Mouse (Mus musculus) telencephalon, adult 2 months (tissue): Measurements from ENCODE around the gene Ncbp2.
"Not testable (repeated sequence)": the region's sequence is repeated elsewhere in the genome, so short reads cannot be mapped to it uniquely, and the experiment has no call there.

Experiments used
- DNase-seq: peaks from one replicate; pipeline ENCODE4 v3.0.0-alpha.2; 2011; ENCODE audit warnings: low read depth, low spot score

Gene Ncbp2

DNA sequence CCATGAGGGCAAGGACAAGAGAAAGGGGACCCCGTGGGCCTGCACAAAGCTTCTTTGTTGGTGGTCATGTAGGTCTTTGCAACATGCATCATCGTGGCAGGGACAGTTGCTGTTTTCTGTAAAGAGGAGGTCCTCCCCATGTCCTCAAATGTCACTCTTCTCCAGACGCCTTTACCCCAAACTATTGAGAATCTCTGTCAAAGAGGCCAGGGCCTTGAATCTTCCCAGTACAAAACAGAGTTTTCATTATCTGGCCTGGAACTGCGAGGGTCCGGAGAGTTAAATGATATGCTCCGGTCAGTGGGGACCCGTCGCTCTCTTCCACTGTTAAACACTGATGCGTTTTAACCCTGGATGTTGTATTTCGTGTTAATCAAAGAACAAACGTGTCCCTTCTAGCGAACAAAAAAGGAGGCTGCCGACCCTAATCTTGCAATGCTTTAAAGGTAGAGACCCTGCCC is 13.7 kb upstream of the Ncbp2 start:
- DNase-seq = no peak

DNA sequence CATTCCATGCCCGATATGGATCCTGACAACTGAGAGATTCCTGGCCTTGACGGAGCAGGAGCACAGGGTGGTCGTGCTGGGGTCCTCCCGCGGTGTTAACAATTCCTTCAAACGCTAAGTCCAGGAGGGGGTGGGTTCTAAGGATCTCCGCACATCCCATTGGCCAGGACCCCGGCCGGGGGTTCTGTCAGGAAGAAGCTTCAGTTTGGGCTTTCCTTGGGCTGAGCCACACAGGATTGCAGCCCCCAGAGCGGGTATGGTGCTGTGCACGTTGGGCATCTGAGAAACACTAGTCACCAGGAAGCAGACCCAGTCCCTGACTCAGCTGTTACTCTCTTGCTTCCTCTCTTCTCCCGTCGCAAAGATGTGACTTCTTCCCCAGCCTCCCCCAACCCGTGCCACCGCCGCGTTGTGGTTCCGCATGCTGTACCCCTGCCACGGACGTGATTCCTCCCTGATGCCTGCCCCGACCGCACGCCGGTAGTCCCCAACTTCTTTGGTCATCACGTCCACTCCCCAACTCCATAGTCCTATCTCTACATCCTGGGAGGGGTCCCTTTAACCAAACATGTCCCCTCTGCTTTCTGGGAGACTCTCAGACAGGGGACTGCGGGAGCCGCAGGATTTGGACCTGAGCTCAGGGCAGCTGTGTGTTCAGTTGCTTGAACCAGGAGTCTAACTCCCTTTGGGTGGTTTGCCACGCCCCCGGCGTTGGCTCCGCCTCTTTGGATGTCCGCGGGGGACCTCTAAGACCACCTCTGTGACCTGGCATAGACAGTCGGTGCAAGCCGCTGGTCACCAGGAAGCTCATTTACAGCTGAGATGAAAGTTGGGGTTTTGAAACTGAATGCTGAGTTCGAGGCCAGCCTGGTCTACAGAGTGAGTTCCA is 13.0 kb upstream of the Ncbp2 start:
- DNase-seq = no peak

DNA sequence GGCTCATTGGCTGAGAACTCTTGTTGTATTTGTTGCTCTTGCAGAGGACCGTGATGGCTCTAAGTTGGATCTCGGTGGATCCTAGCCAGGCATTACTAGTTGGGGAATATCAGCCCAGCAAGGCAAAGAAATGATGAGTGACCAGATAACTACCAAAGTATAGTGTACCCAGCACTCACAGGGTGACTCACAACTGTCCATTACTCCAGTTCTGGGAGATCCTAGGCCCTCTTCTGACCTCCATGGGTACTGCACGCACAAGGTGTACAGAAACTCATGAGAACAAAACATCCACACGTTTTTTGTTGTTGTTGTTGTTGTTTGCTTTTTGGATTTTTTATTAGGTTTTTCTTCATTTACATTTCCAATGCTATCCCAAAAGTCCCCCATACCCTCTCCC is 11.7 kb upstream of the Ncbp2 start:
- DNase-seq = no peak

DNA sequence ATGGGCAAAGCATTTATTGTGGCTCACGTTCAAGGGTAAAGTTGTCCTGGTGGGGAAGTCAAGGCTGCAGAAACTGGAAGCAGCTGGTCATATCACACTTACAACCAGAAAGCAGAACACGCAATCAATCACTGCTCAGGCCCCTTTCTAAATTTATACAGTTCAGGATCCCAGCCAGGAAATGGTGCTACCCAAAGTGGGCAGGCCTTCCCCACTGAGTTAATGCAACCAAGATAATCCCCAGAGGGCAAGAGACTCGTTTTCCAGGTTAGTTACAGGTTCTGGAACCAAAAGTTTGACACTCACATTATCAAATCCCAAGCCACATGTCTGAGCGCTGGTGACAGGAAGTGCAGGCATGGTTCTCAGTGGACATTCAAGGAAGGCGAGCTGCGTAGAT is 9.5 kb upstream of the Ncbp2 start:
- no peak for DNase-seq

DNA sequence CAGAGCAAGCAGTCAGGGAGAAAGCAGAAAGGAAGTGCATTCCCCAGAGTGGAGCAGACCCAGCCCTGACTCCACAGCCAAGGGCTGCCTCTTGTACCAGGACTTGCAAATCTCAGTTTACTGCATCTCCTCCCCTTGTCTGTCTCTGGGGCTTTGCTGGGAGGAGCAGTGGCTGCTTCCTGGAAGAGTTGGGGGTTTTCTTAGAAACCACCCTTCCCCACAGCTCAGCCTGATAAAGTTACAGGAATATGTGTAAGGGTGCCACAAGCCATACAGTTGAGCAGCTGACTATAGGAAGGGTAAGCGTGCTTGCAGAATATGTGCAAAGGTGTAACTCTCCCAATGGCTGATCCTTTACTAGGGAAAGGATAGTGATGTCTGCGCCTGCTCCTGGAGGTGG is 7.7 kb upstream of the Ncbp2 start:
- DNase-seq = no peak

DNA sequence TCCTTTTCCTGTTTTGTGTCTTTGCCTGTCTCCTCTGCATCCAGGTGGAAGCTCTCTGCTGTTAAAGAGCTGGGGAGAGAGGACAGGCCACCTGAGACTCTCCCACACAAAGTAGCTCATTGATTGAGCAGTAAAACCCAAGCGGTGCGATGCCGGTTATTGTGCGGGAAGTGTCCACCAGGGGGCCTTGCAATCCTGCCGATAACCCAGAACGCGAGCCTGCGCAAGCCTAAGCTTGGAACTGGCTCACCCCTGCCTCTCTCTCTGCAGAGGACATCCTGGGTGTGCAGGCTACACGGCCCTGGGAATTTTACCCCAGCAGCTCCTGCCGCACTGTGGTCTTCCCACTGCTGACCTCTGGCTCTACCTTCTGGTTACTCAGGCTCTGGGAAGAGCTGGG is 4.3 kb upstream of the Ncbp2 start:
- peak; percentile 50 for DNase-seq

DNA sequence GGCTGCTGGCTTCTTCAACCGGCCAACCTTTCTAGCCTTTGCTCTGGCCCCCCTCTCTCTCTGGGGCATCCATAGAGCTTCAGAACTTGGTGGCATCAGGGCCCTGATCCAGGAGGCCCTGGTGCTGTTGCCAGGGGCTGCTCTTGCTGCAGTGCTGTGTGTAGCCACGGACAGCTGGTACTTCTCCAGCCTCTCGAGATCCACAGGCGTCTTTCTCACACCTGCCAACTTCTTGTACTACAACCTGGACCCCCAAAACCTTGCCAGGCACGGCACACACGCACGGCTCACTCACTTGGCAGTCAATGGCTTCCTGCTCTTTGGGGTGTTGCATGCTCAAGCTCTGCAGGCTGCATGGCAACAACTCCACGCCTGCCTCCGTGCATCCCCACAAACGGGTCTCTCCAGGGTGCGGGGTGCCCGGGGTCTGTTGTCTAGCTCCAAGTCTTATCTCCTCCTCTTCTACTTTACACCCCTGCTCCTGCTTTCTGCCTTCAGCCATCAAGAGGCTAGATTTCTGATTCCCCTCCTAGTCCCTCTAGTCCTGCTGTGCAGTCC is 3.5 kb upstream of the Ncbp2 start:
- no peak for DNase-seq

DNA sequence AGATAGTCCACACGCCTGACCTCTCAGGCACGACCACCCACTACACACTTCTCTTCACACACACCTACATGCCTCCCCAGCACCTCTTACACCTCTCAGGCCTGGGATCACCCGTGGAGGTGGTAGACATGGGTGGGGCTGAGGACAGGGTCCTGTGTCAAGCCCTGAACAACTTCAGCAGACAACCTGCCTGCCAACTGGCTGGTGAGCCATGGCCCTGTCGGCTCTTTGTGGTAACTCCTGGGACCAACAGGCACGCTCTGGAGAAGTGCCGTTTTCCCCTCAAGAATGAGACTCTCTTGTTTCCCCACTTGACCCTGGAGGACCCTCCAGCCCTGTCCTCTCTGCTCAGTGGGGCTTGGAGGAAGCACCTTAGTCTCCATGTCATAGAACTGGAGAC is 2.9 kb upstream of the Ncbp2 start:
- no peak for DNase-seq

DNA sequence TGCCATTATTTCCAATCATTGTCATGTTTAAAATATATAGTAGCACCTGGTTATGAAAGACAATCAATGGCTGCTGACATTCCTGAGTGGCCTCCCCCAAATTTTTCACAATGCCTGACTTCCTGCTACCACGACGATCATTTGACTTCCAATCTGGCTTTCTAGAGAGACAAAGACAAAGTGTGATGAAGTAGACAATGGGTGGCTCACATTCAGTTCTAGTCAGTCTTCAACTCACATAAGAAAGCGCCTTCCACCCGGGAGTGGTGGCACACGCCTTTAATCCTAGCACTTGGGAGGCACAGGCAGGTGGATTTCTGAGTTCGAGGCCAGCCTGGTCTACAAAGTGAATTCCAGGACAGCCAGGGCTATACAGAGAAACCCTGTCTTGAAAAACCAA is 2.3 kb upstream of the Ncbp2 start:
- not testable (repeated sequence) for DNase-seq

DNA sequence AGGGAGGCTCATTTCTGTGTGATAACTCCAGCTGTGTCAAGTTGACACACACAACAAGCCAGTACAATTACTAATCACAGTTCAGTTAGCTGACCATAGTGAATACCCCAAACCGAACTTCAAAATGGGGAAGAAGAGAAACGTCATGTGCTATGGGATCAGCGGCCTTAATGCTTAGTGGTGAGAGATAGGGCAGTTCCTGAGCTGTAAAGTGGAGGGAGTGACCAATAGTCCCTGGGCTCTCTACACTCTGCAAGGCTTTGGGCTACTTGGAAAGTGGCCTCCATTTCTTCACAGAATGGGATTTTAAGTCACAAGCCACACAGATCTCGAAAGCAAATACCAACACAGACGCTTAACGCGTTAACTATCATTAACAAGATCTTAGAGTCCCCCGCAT is 980 bp upstream of the Ncbp2 start:
- no peak for DNase-seq

DNA sequence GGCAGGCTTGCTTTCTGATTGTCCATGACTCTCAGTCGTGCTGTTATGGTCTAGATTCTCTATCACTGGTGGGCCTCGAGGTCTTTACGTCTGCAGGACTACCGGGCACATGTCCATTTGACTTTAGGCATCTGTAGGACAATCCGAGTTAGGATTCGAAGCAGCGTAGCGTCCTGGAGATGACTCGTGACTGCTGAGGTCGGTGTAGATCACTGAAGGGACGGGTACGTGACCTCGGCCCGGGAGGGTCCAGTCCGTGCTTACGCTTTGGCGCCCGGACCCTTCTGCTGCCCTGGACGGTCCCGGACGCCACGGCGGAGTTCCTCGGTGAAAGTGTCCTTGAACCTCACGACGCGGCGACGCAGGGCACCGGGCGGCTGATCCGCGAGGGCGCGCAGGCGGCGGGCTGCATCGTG is 404 bp upstream of the Ncbp2 start:
- no peak for DNase-seq

DNA sequence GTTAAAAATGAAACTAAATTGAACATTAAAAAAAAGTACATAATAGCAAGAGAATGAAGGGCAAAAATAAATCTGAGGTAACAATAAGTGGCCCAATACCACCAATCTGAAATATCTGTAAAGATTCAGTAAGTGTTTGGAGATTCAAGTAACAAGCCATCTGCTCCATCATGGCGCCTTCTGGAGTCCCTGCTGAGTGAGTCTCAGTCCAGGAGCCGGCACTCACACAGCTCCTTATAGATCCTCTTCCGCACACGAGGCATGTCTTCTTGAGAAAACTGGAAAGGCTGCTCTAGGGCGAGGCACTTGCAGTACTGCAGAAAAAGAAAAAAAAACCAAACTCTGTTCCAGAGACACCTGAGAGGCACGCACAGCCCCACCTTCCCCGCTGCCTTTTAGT is 14.9 kb downstream of the Ncbp2 start:
- peak; percentile 33 for DNase-seq

DNA sequence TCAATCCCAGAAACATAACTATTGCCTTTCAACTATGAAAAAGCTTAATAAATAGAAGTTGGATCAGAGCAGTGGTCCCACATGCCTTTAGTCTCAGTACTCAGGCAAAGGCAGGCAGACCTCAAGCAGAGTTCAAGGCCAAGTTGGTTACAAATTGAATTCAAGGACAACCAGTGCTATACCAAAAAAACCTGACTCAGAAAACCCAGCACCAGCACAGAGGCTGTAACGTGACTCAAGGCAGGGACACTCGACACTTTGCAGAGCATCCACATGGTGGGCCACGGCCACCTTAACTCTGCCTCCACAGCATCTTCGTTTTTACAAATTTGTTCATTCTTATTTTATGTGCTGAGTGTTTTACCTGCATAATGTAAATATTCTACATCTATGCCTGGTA is 26.9 kb downstream of the Ncbp2 start:
- no peak for DNase-seq

DNA sequence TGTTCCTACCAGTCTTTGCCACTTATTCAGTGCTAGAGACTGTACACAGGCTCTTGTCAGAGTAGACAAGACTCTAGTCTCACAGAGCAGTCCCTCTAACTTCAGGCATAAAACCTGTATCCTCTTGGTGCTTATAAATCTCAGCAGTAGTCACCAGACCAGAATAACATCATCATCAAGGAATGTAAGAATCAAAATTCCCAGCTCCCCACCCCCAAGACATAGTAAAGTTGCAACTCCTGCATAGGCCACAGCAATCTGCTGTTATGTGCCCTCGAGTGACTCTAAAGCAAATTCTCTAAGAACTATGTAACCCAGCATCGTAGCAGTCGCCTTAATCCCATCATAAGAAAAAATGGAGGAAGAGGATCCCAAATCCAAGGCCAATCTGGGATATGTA is 31.2 kb downstream of the Ncbp2 start:
- DNase-seq = no peak

DNA sequence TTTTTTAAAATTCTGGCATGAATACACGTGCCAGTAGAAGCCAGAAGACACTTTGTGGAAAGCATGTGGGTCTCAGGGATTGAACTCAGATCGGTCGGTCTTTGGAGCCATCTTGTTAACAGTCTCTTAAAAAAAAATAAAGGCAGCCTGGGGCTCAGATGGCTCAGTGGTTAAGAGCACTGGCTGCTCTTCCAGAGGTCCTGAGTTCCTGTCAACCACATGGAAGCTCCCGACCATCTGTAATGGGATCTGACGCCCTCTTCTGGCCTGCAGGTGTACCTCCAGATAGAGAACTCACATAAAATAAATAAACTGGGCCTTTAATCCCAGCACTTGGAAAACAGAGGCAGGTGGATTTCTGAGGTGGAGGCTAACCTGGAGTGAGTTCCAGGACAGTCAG is 32.6 kb downstream of the Ncbp2 start:
- DNase-seq = no peak

DNA sequence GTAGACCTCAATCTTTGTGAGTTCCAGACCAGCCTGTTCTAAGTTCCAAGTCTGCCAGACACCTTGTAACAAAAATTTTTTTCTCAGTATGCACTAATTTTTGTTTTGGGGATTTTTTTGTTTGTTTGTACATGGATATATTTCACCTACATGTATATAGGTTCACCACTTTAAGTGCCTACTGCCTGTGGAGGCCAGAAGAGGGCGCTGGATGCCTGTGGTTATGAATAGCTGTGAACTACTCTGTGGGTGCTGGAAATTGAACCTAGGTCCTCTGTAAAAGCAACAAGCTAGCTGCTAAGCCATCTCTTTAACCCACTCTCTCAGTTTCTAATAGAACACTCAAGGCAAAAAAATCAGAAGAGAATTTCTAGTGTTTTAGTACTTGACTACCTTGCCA is 43.7 kb downstream of the Ncbp2 start:
- no peak for DNase-seq

DNA sequence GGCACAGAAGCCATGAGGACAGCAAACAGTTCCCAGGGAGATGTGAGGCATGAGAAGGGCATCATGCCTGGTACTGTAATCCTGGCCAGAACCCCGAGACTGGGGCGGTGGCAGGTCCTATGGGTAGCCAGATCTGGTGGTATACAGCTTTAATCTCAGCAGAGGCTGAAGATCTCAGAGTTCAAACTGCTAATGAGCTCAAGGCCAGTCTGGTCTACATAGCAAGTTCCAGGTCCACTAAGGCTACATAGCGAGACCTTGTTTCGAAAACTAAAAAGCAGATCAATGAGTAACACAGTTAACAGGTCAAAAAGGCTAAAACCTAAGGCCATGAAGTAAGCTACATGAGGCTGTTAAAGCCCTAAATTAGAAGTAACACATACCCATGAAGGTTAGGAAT is 44.9 kb downstream of the Ncbp2 start:
- no peak for DNase-seq

DNA sequence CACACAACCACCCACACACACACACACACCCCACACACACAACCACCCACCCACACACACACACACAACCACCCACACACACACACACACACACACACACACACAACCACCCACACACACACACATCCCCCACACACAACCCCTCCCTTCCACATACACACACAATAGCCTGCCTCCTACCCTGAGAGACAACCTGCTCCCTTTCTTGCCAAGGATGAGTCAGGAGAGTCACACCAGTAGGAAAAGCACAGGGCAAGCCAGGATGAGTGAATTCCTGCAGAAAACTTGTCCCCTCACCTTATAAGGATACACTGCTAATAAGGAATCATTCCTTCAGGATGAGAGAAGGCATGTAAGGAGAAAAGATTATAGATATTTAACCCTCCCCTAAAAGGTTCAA is 45.6 kb downstream of the Ncbp2 start:
- no peak for DNase-seq

DNA sequence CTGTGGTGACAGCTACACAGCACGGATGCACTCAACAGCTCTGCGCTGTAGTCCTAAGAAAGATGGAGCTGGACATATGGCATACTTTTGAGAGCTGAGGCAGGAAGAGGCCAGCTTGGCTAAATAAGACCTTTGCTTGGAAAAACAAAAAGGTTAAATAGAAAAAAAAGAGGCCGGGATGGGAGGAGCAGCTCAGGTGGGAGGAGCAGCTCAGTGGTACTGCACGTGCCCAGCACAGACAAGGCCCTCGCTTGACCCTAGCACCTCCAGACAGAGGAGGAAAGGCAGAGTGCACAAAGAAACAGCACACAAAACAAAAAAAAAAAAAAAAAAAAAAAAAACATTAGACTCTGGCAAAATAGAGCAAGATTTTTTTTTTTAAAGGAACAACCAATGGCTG is 48.1 kb downstream of the Ncbp2 start:
- DNase-seq = no peak

DNA sequence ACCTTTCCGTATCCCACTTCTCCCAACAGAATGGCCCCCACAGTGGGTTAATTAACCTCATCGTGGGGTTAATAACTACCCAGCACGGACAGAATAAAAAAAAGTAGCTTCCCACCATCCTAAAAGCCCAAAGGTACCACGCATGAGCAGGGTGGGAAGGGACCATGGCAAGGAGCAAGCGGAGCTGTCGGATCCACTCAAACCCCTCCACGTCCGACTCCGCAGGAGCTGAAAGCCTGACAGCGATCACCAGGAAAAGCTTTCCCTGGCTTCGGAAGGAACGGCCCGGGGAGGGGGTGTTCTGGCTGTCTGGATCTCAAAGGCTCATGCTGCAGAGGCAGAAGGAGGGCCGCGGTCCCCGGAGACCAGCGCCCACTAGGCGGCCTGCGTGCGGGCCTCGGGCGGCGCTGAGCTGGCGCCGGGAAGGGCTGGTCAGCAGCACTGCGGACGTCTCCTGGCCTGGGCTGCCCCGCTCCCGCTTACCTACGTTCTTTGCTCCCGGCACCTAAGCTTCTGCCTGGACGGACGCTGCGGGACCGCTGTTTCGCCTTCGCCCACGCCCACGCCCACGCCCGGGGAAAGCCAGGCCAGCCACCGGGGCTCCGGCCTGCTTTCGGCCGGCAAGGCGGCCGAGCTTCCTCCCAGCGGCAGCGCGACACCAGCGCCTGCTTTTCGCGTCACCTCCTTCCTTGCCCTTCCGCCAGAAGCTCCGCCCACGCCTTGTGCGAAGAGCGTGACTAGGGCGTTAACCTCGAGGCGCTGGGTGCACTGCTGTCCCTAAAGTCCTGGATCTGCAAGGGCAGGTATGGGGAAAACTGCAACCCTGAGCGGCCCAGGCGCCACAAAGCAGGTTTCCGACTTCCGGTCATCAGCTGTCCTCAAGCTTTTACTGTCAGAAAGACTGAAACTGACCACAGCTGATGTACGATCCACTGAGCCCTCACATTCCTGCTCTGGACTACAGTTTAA is 54.5 kb downstream of the Ncbp2 start, which contains the start of gene Senp5:
TSS of gene Senp5 (minus strand) at position 779 of the 969 bp plus-strand sequence.
- DNase-seq = peak; percentile 95

DNA sequence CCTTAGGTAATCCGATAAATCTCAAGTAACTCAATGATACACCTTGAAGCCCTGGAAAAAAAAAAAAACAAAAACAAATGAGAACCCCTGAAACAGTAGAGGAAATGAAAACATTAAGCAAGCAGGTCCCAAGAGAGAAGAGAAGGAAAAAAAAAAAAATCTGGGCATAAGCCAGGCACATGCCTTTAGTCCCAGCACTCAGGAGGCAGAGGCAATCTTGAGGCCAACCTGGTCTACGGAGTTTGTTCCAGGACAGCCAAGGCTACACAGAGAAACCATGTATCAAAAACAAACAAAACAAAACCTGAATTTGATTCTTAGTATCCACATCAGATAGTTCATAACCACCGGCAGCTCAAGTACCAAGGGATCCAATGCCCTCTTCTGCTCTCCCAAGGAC is 56.4 kb downstream of the Ncbp2 start:
- no peak for DNase-seq
